In the genomic region with DNA sequence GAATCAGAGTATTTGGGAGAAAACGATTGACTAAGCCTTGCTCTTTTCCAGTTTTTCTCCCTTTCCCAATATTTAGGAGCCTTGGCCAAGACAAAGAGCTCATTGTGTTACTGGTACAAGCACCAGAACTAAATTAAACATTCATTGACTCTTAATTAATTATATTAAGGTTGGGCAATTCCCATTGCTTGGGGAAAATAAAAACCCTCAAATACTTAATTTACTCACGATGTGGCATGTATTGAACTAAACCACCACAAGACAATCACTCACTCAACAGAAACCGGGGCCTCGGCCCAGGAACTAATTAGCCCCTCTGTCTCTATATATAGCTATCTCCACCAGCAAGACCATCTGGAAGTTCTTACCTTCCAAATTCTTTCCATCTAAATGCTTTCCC, we compare ENCODE assay signal across 19 mouse cellular contexts.
DNase-seq lines count a peak whose midpoint lies in the region; ATAC-seq lines count a peak whose summit lies in the region.
"Had no signal": no experiment of that assay in that cellular context is flagged by ENCODE, and none has a peak within 500 bp of the region (broad histone marks: within the 10 kb centered on the region; RNA-seq: fewer than 3 reads in every experiment).

No protein-coding gene starts in this region.

- no peaks in the 10 kb centered on the region for H3K36me3 ChIP-seq in forebrain, embryonic 14.5 days (ENCODE audit: control insufficient read depth, insufficient read depth, low read length)
- no peaks in the 10 kb centered on the region for H3K36me3 ChIP-seq in forebrain, embryonic 10.5 days (replicated peaks)
- H3K36me3 ChIP-seq in embryonic facial prominence, embryonic 14.5 days (ENCODE audit: control insufficient read depth, insufficient read depth, low read length): no peaks in the 10 kb centered on the region
- H3K36me3 ChIP-seq: embryonic facial prominence, embryonic 12.5 days; forebrain, embryonic 12.5 days; forebrain, embryonic 15.5 days had no signal

- 0 out of 2 replicates have a peak, but pooled peaks cover 5% of the 10 kb centered on the region for H3K27me3 ChIP-seq in forebrain, embryonic 14.5 days (replicated peaks; ENCODE audit: control insufficient read depth, insufficient read depth, low read length)
- H3K27me3 ChIP-seq in forebrain, embryonic 10.5 days (ENCODE audit: poor library complexity, severe bottlenecking): no peaks in the 10 kb centered on the region; the same call in 1 of the 2 replicates
- no peaks in the 10 kb centered on the region for H3K27me3 ChIP-seq in embryonic facial prominence, embryonic 14.5 days (replicated peaks; ENCODE audit: control insufficient read depth, insufficient read depth, low read length)
- H3K27me3 ChIP-seq: embryonic facial prominence, embryonic 12.5 days had no signal

- 12% methylated on average over 4 of the region's 4 CpGs for WGBS in forebrain, embryonic 14.5 days
- 48% methylated on average over 4 of the region's 4 CpGs for WGBS in forebrain, embryonic 10.5 days
- WGBS in embryonic facial prominence, embryonic 14.5 days: 42% methylated on average over 4 of the region's 4 CpGs

- ATAC-seq in forebrain, embryonic 14.5 days: no peak
- no peak for ATAC-seq in embryonic facial prominence, embryonic 14.5 days (ENCODE audit: low read depth)
- no peak for ATAC-seq in megakaryocyte-erythroid progenitor cell, adult 5-6 weeks (replicated peaks; ENCODE audit: low FRiP score, low TSS enrichment, poor library complexity, severe bottlenecking)
- ATAC-seq: forebrain, embryonic 15.5 days; forebrain, postnatal 0 days had no signal

- no peaks in the 10 kb centered on the region for H3K4me1 ChIP-seq in forebrain, embryonic 14.5 days (ENCODE audit: control insufficient read depth, insufficient read depth, low read length)
- H3K4me1 ChIP-seq in forebrain, embryonic 10.5 days: 0 out of 2 replicates have a peak, but pooled peaks cover 3% of the 10 kb centered on the region
- peaks cover 3% of the 10 kb centered on the region; the same call in 1 of the 2 replicates for H3K4me1 ChIP-seq in embryonic facial prominence, embryonic 14.5 days (ENCODE audit: control insufficient read depth, insufficient read depth, low read length)
- H3K4me1 ChIP-seq: embryonic facial prominence, embryonic 12.5 days; forebrain, embryonic 12.5 days; forebrain, embryonic 15.5 days had no signal

- H3K9me3 ChIP-seq in forebrain, embryonic 14.5 days (replicated peaks; ENCODE audit: control insufficient read depth, low read length): no peaks in the 10 kb centered on the region
- H3K9me3 ChIP-seq in forebrain, embryonic 10.5 days: no peaks in the 10 kb centered on the region
- H3K9me3 ChIP-seq in embryonic facial prominence, embryonic 14.5 days (ENCODE audit: control insufficient read depth, low read length): no peaks in the 10 kb centered on the region
- H3K9me3 ChIP-seq: embryonic facial prominence, embryonic 12.5 days; forebrain, embryonic 12.5 days; forebrain, embryonic 15.5 days had no signal

- no peak overlapping the region for H3K9ac ChIP-seq in forebrain, embryonic 14.5 days (ENCODE audit: low read length)
- no peak overlapping the region for H3K9ac ChIP-seq in embryonic facial prominence, embryonic 14.5 days (ENCODE audit: low read depth, low read length)
- H3K9ac ChIP-seq: embryonic facial prominence, embryonic 12.5 days; forebrain, embryonic 12.5 days; forebrain, embryonic 15.5 days; forebrain, postnatal 0 days had no signal

- H3K4me3 ChIP-seq in forebrain, embryonic 14.5 days (ENCODE audit: low read depth, low read length): no peak overlapping the region
- H3K4me3 ChIP-seq in forebrain, embryonic 10.5 days: no peak overlapping the region
- H3K4me3 ChIP-seq in embryonic facial prominence, embryonic 14.5 days (ENCODE audit: low read depth, low read length): no peak overlapping the region
- H3K4me3 ChIP-seq: embryonic facial prominence, embryonic 12.5 days; forebrain, embryonic 12.5 days; forebrain, embryonic 15.5 days had no signal

- H3K4me2 ChIP-seq in forebrain, embryonic 14.5 days (ENCODE audit: low read length): no peak overlapping the region
- H3K4me2 ChIP-seq in embryonic facial prominence, embryonic 14.5 days (ENCODE audit: low read depth, low read length): no peak overlapping the region
- H3K4me2 ChIP-seq: embryonic facial prominence, embryonic 12.5 days; forebrain, embryonic 12.5 days; forebrain, embryonic 15.5 days had no signal

- DNase-seq in forebrain, embryonic 14.5 days (ENCODE audit: low spot score): peak; percentile 25
- DNase-seq in forebrain, embryonic 10.5 days (ENCODE audit: extremely low spot score, low spot score): no peak
- DNase-seq in MN1 (ENCODE audit: low spot score): peak; percentile 14
- peak; percentile 91 for DNase-seq in Muller cell, postnatal 12 days (ENCODE audit: inconsistent ontology term)
- DNase-seq in embryonic facial prominence, embryonic 14.5 days (ENCODE audit: low spot score): peak; percentile 63
- no peak for DNase-seq in adrenal gland, adult 18-20 months (ENCODE audit: low spot score in 2 of 2)
- DNase-seq: adrenal gland, adult 8-10 months; adrenal gland, postnatal 36 days; cerebellum, adult 11 months; cerebellum, adult 18-20 months; cerebellum, adult 8-10 months; cerebellum, adult 9-11 months; cerebellum, postnatal 36 days; embryo, embryonic 11 days; forebrain, postnatal 0 days had no signal

- no peak overlapping the region for H3K27ac ChIP-seq in forebrain, embryonic 14.5 days (ENCODE audit: low read depth, low read length)
- H3K27ac ChIP-seq in forebrain, embryonic 10.5 days: no peak overlapping the region
- no peak overlapping the region for H3K27ac ChIP-seq in embryonic facial prominence, embryonic 14.5 days (replicated peaks; ENCODE audit: low read depth, low read length)
- H3K27ac ChIP-seq: embryonic facial prominence, embryonic 12.5 days; forebrain, embryonic 12.5 days; forebrain, embryonic 15.5 days had no signal

Comparison
In these comparisons a context has a peak if more than half of its experiments do, and no peak if none do; other contexts are left out.
1. DNase-seq: peak in forebrain, embryonic 14.5 days (single experiment), MN1 (single experiment), Muller cell, postnatal 12 days (single experiment) and embryonic facial prominence, embryonic 14.5 days (single experiment); none in forebrain, embryonic 10.5 days (single experiment) and adrenal gland, adult 18-20 months (0 of 2).